Comparison of ENCODE assay signal across 9 mouse cellular contexts in the genomic region with DNA sequence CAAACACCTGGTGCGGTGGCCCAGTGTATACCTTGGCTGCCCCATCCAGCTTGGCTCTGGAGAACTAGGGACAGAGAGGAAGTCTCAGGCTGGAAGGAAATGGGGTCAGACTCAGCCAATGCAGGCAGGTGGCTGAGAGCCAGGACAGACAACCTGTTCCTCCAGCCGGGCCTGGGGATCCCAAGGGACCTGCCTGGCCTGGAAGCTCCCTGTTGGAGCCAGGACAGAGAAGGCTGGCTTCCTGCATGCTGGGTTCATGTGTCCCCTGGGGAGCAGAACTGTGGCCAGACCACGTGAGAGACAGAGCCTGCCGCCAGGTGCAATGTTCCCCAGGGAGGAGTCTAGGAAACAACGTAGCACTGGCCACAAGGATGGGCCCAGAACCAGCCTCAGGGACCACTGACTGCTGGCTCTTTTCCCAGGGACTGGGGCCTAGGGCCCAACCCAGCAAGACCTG. TPM values are rescaled to one million over a fixed set of nuclear protein-coding genes. Genes with fewer than 3 reads are reported as not detected.
A peak's percentile ranks its signal among the peaks of the same experiment; 100 is the strongest.
DNase-seq lines count a peak whose midpoint lies in the region; ATAC-seq and TF ChIP-seq lines count a peak whose summit lies in the region.
"Had no signal": no experiment of that assay in that cellular context is flagged by ENCODE, and none has a peak within 500 bp of the region (broad histone marks: within the 10 kb centered on the region; RNA-seq: fewer than 3 reads in every experiment).

No protein-coding gene starts in this region.

- ATAC-seq in forebrain, embryonic 13.5 days, result no peak
- no peak for ATAC-seq in forebrain, embryonic 16.5 days
- no peak for ATAC-seq in hindbrain, postnatal 0 days

- H3K4me1 ChIP-seq in forebrain, embryonic 13.5 days, result peaks cover 8% of the 10 kb centered on the region
- 0 out of 2 replicates have a peak, but pooled peaks cover 2% of the 10 kb centered on the region for H3K4me1 ChIP-seq in forebrain, embryonic 16.5 days (replicated peaks; ENCODE audit: control insufficient read depth, insufficient read depth, low read length)
- no peaks in the 10 kb centered on the region; the same call in 1 of the 2 replicates for H3K4me1 ChIP-seq in hindbrain, postnatal 0 days (ENCODE audit: insufficient read depth, low read length)

- H3K27ac ChIP-seq in forebrain, embryonic 13.5 days, result peak overlapping the region; percentile 36
- no peak overlapping the region for H3K27ac ChIP-seq in forebrain, embryonic 16.5 days (ENCODE audit: low read length)
- peak overlapping the region; percentile 21; the same call in 1 of the 2 replicates for H3K27ac ChIP-seq in hindbrain, postnatal 0 days

- no peaks in the 10 kb centered on the region for H3K9me3 ChIP-seq in forebrain, embryonic 13.5 days (replicated peaks)
- H3K9me3 ChIP-seq in forebrain, embryonic 16.5 days (ENCODE audit: control insufficient read depth, low read length), result no peaks in the 10 kb centered on the region
- no peaks in the 10 kb centered on the region for H3K9me3 ChIP-seq in hindbrain, postnatal 0 days (ENCODE audit: low read length)

- no peaks in the 10 kb centered on the region for H3K27me3 ChIP-seq in forebrain, embryonic 13.5 days
- H3K27me3 ChIP-seq in forebrain, embryonic 16.5 days (replicated peaks; ENCODE audit: control insufficient read depth, insufficient read depth, low read length), result no peaks in the 10 kb centered on the region
- no peaks in the 10 kb centered on the region for H3K27me3 ChIP-seq in hindbrain, postnatal 0 days (ENCODE audit: insufficient read depth, low read length)
- H3K27me3 ChIP-seq in myocyte (ENCODE audit: control insufficient read depth, insufficient read depth, insufficient read length), result no peaks in the 10 kb centered on the region

- no peak overlapping the region for H3K4me2 ChIP-seq in forebrain, embryonic 13.5 days
- H3K4me2 ChIP-seq in forebrain, embryonic 16.5 days (ENCODE audit: low read length), result no peak overlapping the region
- H3K4me2 ChIP-seq in hindbrain, postnatal 0 days (ENCODE audit: low read depth, low read length), result no peak overlapping the region
- H3K4me2 ChIP-seq in myocyte (ENCODE audit: low read depth), result no peak overlapping the region

- no peak for TF ChIP-seq POLR2A in myocyte (IDR thresholded peaks at IDR 0.05; ENCODE audit: insufficient read length, low read depth)

- no peak overlapping the region for H3ac ChIP-seq in myocyte (ENCODE audit: control insufficient read depth, insufficient read length)

- no peak overlapping the region for H3K9ac ChIP-seq in forebrain, embryonic 13.5 days
- no peak overlapping the region for H3K9ac ChIP-seq in forebrain, embryonic 16.5 days (replicated peaks; ENCODE audit: low read depth, low read length)
- H3K9ac ChIP-seq in hindbrain, postnatal 0 days (replicated peaks; ENCODE audit: low read length), result no peak overlapping the region

- peaks cover 4% of the 10 kb centered on the region for H3K79me2 ChIP-seq in myocyte (ENCODE audit: control insufficient read depth, insufficient read depth)

- peaks cover 93% of the 10 kb centered on the region for H3K36me3 ChIP-seq in forebrain, embryonic 13.5 days (ENCODE audit: poor library complexity, severe bottlenecking)
- H3K36me3 ChIP-seq in forebrain, embryonic 16.5 days (ENCODE audit: control insufficient read depth, insufficient read depth), result peaks cover 11% of the 10 kb centered on the region; the same call in 1 of the 2 replicates
- H3K36me3 ChIP-seq in hindbrain, postnatal 0 days (ENCODE audit: insufficient read depth, low read length), result peaks cover 41% of the 10 kb centered on the region
- peaks cover 24% of the 10 kb centered on the region for H3K36me3 ChIP-seq in myocyte (ENCODE audit: control insufficient read depth, insufficient read depth)

- WGBS in forebrain, embryonic 13.5 days, result 81% methylated on average over 5 of the region's 5 CpGs
- 68% methylated on average over 5 of the region's 5 CpGs for WGBS in forebrain, embryonic 16.5 days
- 43% methylated on average over 5 of the region's 5 CpGs for WGBS in hindbrain, postnatal 0 days

- TF ChIP-seq CTCF in hindbrain, postnatal 0 days (IDR thresholded peaks at IDR 0.05; ENCODE audit: low read depth), result no peak

- peak; percentile 90 for DNase-seq in adipocyte (ENCODE audit: low spot score)
- DNase-seq in gastrocnemius, adult 18-20 months (ENCODE audit: low spot score), result peak; percentile 97
- peak; percentile 56 for DNase-seq in hindbrain, postnatal 0 days (ENCODE audit: low spot score)
- DNase-seq in left cerebral cortex, adult 11 months (ENCODE audit: low spot score), result no peak
- DNase-seq in right cerebral cortex, postnatal 25 days, result no peak

- H3K4me3 ChIP-seq in forebrain, embryonic 13.5 days, result no peak overlapping the region
- H3K4me3 ChIP-seq in forebrain, embryonic 16.5 days (replicated peaks; ENCODE audit: low read length), result no peak overlapping the region
- H3K4me3 ChIP-seq in hindbrain, postnatal 0 days (ENCODE audit: low read length), result no peak overlapping the region
- H3K4me3 ChIP-seq in myocyte, result no peak overlapping the region

TF ChIP-seq in myocyte, 11 proteins besides CTCF, POLR2A, EP300 and RAD21:
- TF ChIP-seq MYOG (IDR thresholded peaks at IDR 0.05; ENCODE audit: control insufficient read depth in 1 of 3, insufficient read depth in 1 of 3, insufficient read length in 2 of 3, low read depth in 2 of 3) (peak in 2 of 3 experiments; percentile 41 to 69), TCF3 (IDR thresholded peaks at IDR 0.05; ENCODE audit: insufficient read length, low read depth) (no peak), TCF12 (IDR thresholded peaks at IDR 0.05; ENCODE audit: insufficient read depth, poor library complexity, severe bottlenecking) (no peak), SRF (IDR thresholded peaks at IDR 0.05; ENCODE audit: control insufficient read depth, insufficient read length, low read depth) (no peak), REST (IDR thresholded peaks at IDR 0.05; ENCODE audit: insufficient read depth, insufficient read length) (no peak), USF1 (IDR thresholded peaks at IDR 0.05; ENCODE audit: low read depth) (peak; percentile 73), POLR2AphosphoS2 (IDR thresholded peaks at IDR 0.05; ENCODE audit: insufficient read length, low read depth) (peak; percentile 29), E2F4 (IDR thresholded peaks at IDR 0.05; ENCODE audit: insufficient read depth) (no peak), CEBPB (IDR thresholded peaks at IDR 0.05; ENCODE audit: insufficient read depth, poor library complexity, severe bottlenecking) (no peak), MYOD1 (IDR thresholded peaks at IDR 0.05; ENCODE audit: control insufficient read depth in 1 of 3, insufficient read length in 2 of 3, low read depth in 2 of 3) (peak in 2 of 3 experiments; percentile 67 to 70), MAX (IDR thresholded peaks at IDR 0.05; ENCODE audit: low read depth) (no peak)

RNA-seq across cellular contexts. Expression of a gene that starts 37.1 kb away (rescaled TPM):
- polyA plus RNA-seq in forebrain, embryonic 13.5 days (2015; fragmentation: Nextera tagmentation; extraction: Ambion mirVana), result 2.7 and 3.5 TPM in 2 replicates
- 3.7 and 4.0 TPM in 2 replicates for polyA plus RNA-seq in forebrain, embryonic 16.5 days (2015; fragmentation: Nextera tagmentation; extraction: Ambion mirVana)
- total RNA-seq in gastrocnemius, adult 18-20 months (2021), result not detected
- total RNA-seq in hindbrain, postnatal 0 days (2014; rRNA removed), result 9.8 and 14.2 TPM in 2 replicates
- polyA plus RNA-seq in hindbrain, postnatal 0 days (2015; fragmentation: Nextera tagmentation; extraction: Ambion mirVana), result 7.4 and 7.5 TPM in 2 replicates
- 0.32 TPM for polyA plus RNA-seq in myocyte (2012; fragmentation: generic; extraction: Trizol)
- total RNA-seq: common myeloid progenitor, adult 5-6 weeks had no signal

Comparison
In these comparisons a context has a peak if more than half of its experiments do, and no peak if none do; other contexts are left out.
1. DNase-seq: peak in adipocyte (single experiment), gastrocnemius, adult 18-20 months (single experiment) and hindbrain, postnatal 0 days (single experiment); none in left cerebral cortex, adult 11 months (single experiment) and right cerebral cortex, postnatal 25 days (single experiment).